Mouse (Mus musculus) splenic B cell, adult 2 months (primary cell): ENCODE measurements around the gene Dhrs1.
"Not testable (repeated sequence)": the region's sequence is repeated elsewhere in the genome, so short reads cannot be mapped to it uniquely, and the experiment has no call there.

ENCODE experiments used
- DNase-seq: peaks from one replicate; pipeline ENCODE4 v3.0.0-alpha.2; 2011; ENCODE audit warnings: low read depth, low spot score
- H3K27me3 ChIP-seq: 2 replicates; pipeline ENCODE4 v1.6.1; 2012; ENCODE audit warnings: mild to moderate bottlenecking, low read length, moderate library complexity, mixed read lengths; ENCODE audit not compliant: control insufficient read depth, poor library complexity, insufficient read depth, severe bottlenecking
- H3K36me3 ChIP-seq: 2 replicates; pipeline ENCODE4 v1.6.1; 2012; ENCODE audit warnings: mild to moderate bottlenecking, low read length, moderate library complexity, mixed read lengths; ENCODE audit not compliant: control insufficient read depth, poor library complexity, insufficient read depth, severe bottlenecking

Gene Dhrs1

GRCm38 (mm10) chr14:55776711-55777110 is 31.2 kb upstream of the Dhrs1 start:
- Histone ChIP-seq H3K36me3 (no peaks in the 10 kb centered on the region), H3K27me3 (no peaks in the 10 kb centered on the region)
- no peak for DNase-seq

GRCm38 (mm10) chr14:55769087-55769703 is 23.7 kb upstream of the Dhrs1 start:
- no peak for DNase-seq
- H3K27me3 ChIP-seq = no peaks in the 10 kb centered on the region

GRCm38 (mm10) chr14:55768555-55768954 is 23.1 kb upstream of the Dhrs1 start:
- Histone ChIP-seq H3K27me3 (no peaks in the 10 kb centered on the region), H3K36me3 (no peaks in the 10 kb centered on the region)
- DNase-seq = no peak

More at GRCm38 (mm10) chr14:55769087-55769703, 23.7 kb upstream of the Dhrs1 start:
- H3K36me3 ChIP-seq = no peaks in the 10 kb centered on the region

- no peaks in the 10 kb centered on the region for H3K27me3 ChIP-seq
- DNase-seq = peak; percentile 51
- no peaks in the 10 kb centered on the region for H3K36me3 ChIP-seq
These were observed 22.3 kb upstream of the Dhrs1 start for GRCm38 (mm10) chr14:55767519-55768414.

- no peaks in the 10 kb centered on the region for H3K36me3 ChIP-seq
- H3K27me3 ChIP-seq = no peaks in the 10 kb centered on the region
- DNase-seq = no peak
These were observed 20.2 kb upstream of the Dhrs1 start, which contains the start of gene Ltb4r1 for GRCm38 (mm10) chr14:55765696-55766095. Gene Ltb4r1, plus strand, starts transcription at chr14:55765962.

GRCm38 (mm10) chr14:55763166-55763565 is 17.7 kb upstream of the Dhrs1 start:
- Histone ChIP-seq H3K27me3 (no peaks in the 10 kb centered on the region), H3K36me3 (no peaks in the 10 kb centered on the region)
- no peak for DNase-seq

GRCm38 (mm10) chr14:55762001-55762821 is 16.7 kb upstream of the Dhrs1 start:
- Histone ChIP-seq H3K27me3 (no peaks in the 10 kb centered on the region), H3K36me3 (no peaks in the 10 kb centered on the region)
- DNase-seq = no peak

- no peaks in the 10 kb centered on the region for H3K36me3 ChIP-seq
- no peaks in the 10 kb centered on the region for H3K27me3 ChIP-seq
- no peak for DNase-seq
These were observed 15.7 kb upstream of the Dhrs1 start, which contains the start of gene Ltb4r2 for GRCm38 (mm10) chr14:55761163-55761562. Gene Ltb4r2, plus strand, starts transcription at chr14:55761428.

GRCm38 (mm10) chr14:55760156-55760555 is 14.7 kb upstream of the Dhrs1 start:
- not testable (repeated sequence) for H3K36me3 ChIP-seq, H3K27me3 ChIP-seq
- peak; percentile 88 for DNase-seq

GRCm38 (mm10) chr14:55758363-55758784 is 12.9 kb upstream of the Dhrs1 start, which contains the start of gene Cideb:
Gene Cideb, minus strand, starts transcription at chr14:55758458.
- peak; percentile 51 for DNase-seq

GRCm38 (mm10) chr14:55757566-55757965 is 12.1 kb upstream of the Dhrs1 start:
- H3K27me3 ChIP-seq = no peaks in the 10 kb centered on the region
- peaks cover 7% of the 10 kb centered on the region for H3K36me3 ChIP-seq
- DNase-seq = no peak

More at GRCm38 (mm10) chr14:55758363-55758784, 12.9 kb upstream of the Dhrs1 start, which contains the start of gene Cideb:
- no peaks in the 10 kb centered on the region for H3K27me3 ChIP-seq
- H3K36me3 ChIP-seq = peaks cover 4% of the 10 kb centered on the region

- no peak for DNase-seq
- no peaks in the 10 kb centered on the region for H3K27me3 ChIP-seq
- H3K36me3 ChIP-seq = peaks cover 13% of the 10 kb centered on the region
These were observed 1.8 kb upstream of the Dhrs1 start for GRCm38 (mm10) chr14:55747051-55747847.

- no peak for DNase-seq
- peaks cover 13% of the 10 kb centered on the region for H3K36me3 ChIP-seq
- H3K27me3 ChIP-seq = no peaks in the 10 kb centered on the region
These were observed 359 bp upstream of the Dhrs1 start for GRCm38 (mm10) chr14:55745861-55746237.

- H3K36me3 ChIP-seq = peaks cover 5% of the 10 kb centered on the region
- DNase-seq = peak; percentile 95
- no peaks in the 10 kb centered on the region for H3K27me3 ChIP-seq
These were observed 1.8 kb downstream of the Dhrs1 start for GRCm38 (mm10) chr14:55743711-55744110.
